Mouse (Mus musculus): ENCODE results near the gene Dnajc11.

- TF ChIP-seq POLR2A (IDR thresholded peaks at IDR 0.05; ENCODE audit: low read depth, low read length) (no peak), CTCF (IDR thresholded peaks at IDR 0.05; ENCODE audit: extremely low read depth, insufficient read depth, insufficient read length, insufficient replicate concordance) (no peak)
Measured at GRCm38 (mm10) chr4:151897069-151897617, 36.3 kb upstream of the Dnajc11 start.
